Mouse (Mus musculus): ENCODE measurements around the gene Xpnpep3.

The Xpnpep3 gene

GRCm38 (mm10) chr15:81399638-81400315 lies at the start of gene Xpnpep3, which contains the start of gene St13:
Gene Xpnpep3 (plus strand): TSS chr15:81400138.
Gene St13 (minus strand): TSS chr15:81400077.
- DNase-seq = peak; percentile 95 to 97

DNA sequence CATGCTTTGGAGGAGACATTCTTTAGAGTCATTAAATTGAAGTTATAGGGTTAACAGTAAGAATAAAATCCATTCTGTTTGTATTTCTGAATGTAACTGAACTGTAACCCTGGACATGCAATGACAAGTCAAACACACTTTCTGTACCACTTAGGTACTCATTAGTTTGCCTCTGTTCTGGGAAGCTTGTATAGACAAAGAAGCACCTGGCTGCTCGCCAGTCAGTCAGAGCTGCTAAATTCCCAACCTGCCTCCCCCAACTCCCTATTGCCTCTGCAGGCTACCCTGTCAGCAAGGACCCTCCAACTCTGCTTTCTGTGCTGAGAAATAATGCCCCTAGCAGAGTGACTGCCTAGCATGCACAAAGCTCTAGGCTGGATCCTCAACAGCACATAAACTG lies 49.5 kb upstream of the Xpnpep3 start:
- no peak for DNase-seq

DNA sequence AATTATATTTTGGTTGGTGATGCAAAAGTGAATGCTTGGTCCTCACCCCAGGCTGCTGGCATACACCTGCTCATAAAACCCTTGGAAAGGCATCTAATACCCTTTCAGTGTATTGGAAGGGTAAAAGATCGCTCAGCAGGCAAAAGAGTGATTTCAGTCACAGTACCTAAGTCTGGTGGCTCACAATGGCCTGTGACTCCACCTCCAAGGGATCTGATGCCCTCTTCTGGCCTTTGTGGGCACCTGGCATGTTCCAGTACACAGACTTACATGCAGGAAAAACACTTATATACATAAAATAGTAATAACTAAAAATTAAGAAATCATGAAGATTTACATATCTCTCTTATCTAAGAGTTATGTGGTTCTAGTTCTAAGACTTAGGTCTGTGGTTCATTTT lies 47.3 kb upstream of the Xpnpep3 start:
- DNase-seq = no peak

DNA sequence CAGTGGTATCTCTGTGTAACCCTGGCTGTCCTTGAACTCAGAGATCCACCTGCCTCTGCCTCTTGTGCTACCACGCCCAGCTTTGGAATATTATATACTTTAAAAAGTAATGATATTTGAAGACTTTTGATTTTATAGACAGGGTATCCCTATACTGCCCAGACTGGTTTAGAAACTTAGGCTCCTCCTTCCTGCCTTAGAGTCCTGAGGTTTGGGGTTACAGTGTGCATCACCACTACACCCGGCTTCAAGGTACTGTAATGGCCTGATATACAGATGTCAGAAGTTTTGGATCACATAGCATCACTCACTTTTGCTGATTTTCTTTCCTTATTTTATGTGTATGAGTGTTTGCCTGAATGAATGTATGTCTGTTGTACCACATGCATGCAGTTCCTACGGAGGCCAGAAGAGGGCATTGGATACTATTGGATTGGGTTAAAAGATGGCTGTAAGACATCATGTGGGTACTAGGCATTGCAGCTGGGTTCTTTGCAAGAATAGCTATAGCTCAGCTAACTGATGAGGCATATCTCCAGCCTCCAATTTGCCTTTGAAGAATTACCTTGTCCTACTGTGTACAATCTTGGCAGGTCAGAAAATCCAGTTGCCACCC lies 44.7 kb upstream of the Xpnpep3 start:
- DNase-seq = peak; percentile 52 to 67

- no peak for DNase-seq
Measured at GRCm38 (mm10) chr15:81356946-81357345, 43.0 kb upstream of the Xpnpep3 start.

DNA sequence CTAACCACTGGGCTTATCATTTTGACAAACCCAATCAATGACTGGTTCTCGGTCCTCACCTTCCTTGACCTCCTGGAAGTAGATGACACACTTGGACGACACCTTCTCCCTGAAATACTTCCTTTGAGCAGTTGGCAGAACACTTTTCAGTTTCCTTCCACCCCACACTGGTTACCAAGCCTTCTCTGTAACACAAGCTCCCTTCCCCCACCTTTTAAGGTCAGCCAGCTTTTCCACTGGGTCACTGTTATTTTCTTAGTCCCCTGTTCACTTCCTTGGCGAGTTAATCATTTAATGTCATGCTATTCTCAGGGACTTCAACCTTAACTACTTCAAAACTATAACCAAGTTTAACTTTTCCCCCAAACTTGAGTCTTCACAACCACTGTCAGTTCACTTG lies 41.0 kb upstream of the Xpnpep3 start:
- no peak for DNase-seq

DNA sequence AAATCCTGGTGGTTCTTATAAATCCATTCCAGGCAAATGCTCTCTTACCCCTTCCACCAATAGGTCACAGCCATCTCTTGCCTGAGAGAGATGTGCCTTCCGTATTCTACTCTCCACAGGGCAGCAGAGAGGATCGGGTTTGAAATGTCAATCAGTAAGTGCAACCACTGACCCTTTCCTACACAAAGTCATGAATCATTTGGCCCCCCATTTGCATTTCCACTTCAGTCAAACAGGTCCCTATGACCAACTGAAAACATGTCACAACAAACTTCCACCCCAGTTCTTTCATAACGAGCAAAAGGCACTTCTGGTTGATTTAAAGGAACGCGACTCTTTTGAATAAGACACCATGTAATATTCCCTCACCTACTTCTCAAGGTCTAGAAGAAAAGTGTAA lies 40.5 kb upstream of the Xpnpep3 start:
- DNase-seq = no peak

DNA sequence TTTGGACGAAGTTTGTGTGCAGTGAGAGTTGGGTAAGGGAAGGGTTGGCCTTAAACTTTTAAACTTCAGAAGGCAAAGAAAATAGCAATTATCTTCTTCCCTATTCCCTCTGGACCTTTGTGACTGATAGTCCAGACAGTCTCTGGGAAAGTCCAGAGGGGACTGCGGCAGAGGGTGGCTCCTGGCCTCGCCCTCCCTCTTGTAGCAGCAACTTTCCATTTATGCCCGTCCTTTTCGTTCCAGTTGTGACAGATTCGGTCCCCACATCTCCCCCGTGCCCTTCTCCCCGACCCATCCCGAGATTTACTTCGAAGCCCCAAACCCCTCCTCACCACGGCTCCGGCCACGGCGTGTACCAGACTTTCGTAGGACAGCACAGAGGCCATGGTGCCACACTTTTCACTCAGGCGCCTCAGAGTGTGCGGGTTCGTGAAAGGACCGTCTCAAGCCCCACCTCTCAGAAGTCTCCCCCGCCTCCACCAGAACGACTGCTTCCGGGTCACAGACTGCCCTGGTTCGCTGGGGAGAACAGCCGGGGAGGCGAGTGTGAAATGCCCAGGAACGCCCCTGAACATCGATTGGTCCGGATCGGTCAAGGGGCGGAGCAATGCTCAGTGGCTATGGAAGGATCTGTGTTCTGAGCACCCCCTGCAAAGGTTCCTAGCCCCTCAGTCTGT lies 39.5 kb upstream of the Xpnpep3 start, which contains the start of gene Slc25a17:
TSS of gene Slc25a17 (minus strand) at position 468 of the 677 bp plus-strand sequence.
- DNase-seq = peak; percentile 93 to 96

DNA sequence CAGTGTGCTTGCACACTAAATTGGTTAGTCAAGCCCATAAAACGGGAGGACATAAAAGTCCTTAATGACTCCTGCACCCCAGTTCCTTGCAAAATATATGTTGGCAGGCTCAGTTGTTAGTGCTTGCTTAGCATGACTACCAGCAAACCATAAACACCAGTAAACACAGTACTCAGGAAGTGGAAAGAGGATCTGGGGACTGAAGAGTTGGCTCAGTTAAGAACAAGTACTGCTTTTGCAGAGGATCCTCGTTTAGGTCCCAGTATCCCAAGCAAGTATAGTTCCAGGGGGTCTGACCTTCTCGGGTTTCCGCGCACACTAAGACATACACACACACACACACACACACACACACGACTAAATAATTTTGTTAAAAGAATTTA lies 38.9 kb upstream of the Xpnpep3 start:
- no peak for DNase-seq

GRCm38 (mm10) chr15:81361417-81362015 lies 38.4 kb upstream of the Xpnpep3 start:
- DNase-seq = no peak

DNA sequence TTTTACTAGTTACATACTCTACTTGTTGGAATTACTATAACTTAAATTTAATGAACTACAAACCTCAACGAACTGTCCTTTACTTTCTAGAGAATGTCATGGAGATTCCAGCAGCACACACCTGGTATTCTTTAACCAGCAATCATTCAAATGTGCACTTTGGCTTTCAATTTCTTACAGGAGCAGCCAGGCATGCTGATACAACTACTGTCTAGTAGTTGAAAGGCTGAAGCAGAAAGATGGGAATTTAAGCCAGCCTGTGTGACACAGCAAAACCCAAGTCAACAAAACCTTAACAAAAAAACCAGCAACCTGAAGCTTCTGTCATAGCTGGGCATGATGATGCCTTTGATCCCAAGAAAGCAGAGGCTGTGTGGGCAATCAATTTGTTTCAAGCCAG lies 37.4 kb upstream of the Xpnpep3 start:
- DNase-seq = no peak

- DNase-seq = no peak
Measured at GRCm38 (mm10) chr15:81364271-81364670, 35.7 kb upstream of the Xpnpep3 start.

- no peak for DNase-seq
Measured at GRCm38 (mm10) chr15:81365246-81365645, 34.7 kb upstream of the Xpnpep3 start.

DNA sequence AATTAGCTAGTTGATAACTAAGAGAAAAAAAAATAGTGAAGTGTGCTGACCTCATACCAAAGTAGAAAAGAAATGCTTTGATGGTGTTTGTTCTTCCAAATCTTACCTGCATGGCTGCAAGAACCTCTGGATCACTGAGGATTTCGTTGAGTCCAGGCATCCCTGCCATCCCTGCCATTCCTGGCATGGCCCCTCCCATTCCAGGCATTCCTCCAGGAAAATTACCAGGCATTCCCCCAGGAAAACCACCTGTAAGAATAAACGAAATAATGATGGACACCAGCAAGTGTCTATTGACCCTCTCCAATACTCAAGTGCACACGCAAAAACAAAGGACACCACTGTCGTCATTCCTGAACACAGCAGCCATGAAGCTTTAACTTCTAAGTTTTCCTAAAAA lies 33.7 kb upstream of the Xpnpep3 start:
- DNase-seq = no peak

GRCm38 (mm10) chr15:81368601-81369000 lies 31.3 kb upstream of the Xpnpep3 start:
- DNase-seq = no peak

- no peak for DNase-seq
Measured at GRCm38 (mm10) chr15:81370356-81370755, 29.6 kb upstream of the Xpnpep3 start.

- DNase-seq = no peak
Measured at GRCm38 (mm10) chr15:81374621-81375020, 25.3 kb upstream of the Xpnpep3 start.

GRCm38 (mm10) chr15:81378845-81379244 lies 21.1 kb upstream of the Xpnpep3 start:
- DNase-seq = no peak

GRCm38 (mm10) chr15:81386327-81386726 lies 13.6 kb upstream of the Xpnpep3 start:
- no peak for DNase-seq

- peak; percentile 35 to 53 for DNase-seq
Measured at GRCm38 (mm10) chr15:81392997-81393396, 6.9 kb upstream of the Xpnpep3 start.

- no peak for DNase-seq
Measured at GRCm38 (mm10) chr15:81394211-81394915, 5.6 kb upstream of the Xpnpep3 start.

GRCm38 (mm10) chr15:81398189-81398588 lies 1.7 kb upstream of the Xpnpep3 start:
- no peak for DNase-seq

- no peak for DNase-seq
Measured at GRCm38 (mm10) chr15:81399297-81399637, 671 bp upstream of the Xpnpep3 start.

Data from thymus, postnatal 36 days (tissue).